Mouse (Mus musculus) layer of hippocampus, postnatal 25 days (tissue): Measurements from ENCODE around the gene Stat4. TPM values are rescaled to one million over a fixed set of nuclear protein-coding genes. Genes with fewer than 3 reads are reported as not detected.

Source experiments
- DNase-seq, 2 experiments: peaks; one replicate each; pipeline ENCODE4 v3.0.0; 2022; ENCODE audit warnings: mixed read lengths in 2 of 2, low spot score in 1 of 2; ENCODE audit errors: extremely low spot score in 1 of 2
- total RNA-seq, 2 experiments: library from RNA; stranded (reverse); gene quantifications; 2 replicates each; pipeline ENCODE4 v1.2.3; 2021

Stat4 gene
- total RNA-seq, 2 experiments from 2014 or later = 0.31 to 0.71 TPM

GRCm38 (mm10) chr1:52088634-52089033, 101.7 kb downstream of the Stat4 start:
- no peak for DNase-seq

GRCm38 (mm10) chr1:52098618-52099232, 111.8 kb downstream of the Stat4 start:
- peak in 1 of 2 experiments; percentile 39 for DNase-seq

DNA sequence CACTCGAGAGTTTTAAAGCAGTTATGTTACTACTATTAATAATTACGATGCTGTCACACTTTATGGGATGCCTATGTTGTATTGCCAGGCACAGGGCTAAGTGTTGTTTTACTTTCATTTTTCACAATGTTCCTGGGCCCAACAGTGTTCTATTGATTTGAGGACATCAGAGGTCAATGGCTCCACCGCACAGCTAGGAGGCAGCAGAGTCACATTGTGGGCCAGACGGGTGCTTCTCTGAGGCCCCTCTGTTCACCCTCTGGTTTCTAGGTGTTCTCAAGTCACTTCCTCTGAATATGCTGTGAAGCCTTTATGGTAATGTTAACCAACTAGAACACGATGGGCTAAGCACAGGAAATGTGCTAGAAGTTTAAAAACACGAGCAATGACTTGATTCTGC, 113.5 kb downstream of the Stat4 start:
- no peak for DNase-seq

DNA sequence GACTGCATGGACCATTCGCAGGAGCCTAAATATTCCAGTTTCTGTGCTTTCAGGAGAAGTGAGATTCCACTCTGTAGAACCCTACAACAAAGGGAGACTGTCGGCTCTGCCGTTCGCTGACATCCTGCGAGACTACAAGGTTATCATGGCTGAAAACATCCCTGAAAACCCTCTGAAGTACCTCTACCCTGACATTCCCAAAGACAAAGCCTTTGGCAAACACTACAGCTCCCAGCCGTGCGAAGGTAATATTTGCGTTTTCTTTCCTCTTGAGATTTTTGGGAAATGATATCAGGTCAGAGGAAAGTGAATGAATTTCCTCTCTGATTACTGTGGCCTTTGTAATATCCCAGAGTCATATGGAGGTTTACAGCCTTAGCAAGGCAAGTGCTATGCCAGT, 115.8 kb downstream of the Stat4 start:
- DNase-seq = no peak

- DNase-seq = no peak
Observed at GRCm38 (mm10) chr1:52107206-52107605, 120.3 kb downstream of the Stat4 start.

DNA sequence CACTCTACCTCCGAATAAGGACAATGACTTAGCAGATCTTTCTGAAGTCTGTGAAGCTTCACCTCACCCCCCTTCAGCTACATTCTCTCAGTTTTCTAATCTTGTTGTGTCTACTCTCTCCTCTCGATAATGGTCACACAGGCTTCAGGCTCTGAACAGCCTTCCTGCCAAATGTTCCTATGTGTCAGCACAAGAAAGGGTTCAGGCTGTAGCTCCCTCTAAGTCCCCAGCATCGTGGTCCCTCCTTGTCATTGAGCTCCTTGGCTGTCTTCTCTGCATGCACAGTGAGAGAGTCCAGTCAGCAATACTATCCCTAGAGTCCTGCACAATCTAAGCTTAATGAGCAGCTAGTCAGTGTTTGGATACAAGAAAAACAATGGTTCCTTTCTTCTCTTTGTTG, 124.3 kb downstream of the Stat4 start:
- DNase-seq = no peak

DNA sequence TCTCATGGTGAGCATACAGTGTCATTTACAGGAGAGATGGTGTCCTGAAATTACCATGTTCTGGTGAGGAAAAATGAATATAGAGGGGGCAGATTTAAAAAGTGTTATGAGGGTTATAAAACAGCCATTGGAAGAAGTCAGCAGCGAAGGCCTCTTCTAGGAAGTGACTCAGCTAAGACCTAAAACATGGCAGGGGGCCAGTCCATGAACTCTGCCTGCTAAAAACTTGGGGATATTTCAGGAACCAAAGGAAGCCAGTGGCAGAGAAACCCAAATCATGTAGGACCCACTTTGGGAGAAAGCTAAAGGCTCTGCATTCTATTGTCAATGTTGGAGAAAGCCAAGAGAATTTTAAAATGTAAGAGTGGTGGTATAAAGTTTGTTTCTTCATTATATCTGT, 125.4 kb downstream of the Stat4 start:
- DNase-seq = no peak

DNA sequence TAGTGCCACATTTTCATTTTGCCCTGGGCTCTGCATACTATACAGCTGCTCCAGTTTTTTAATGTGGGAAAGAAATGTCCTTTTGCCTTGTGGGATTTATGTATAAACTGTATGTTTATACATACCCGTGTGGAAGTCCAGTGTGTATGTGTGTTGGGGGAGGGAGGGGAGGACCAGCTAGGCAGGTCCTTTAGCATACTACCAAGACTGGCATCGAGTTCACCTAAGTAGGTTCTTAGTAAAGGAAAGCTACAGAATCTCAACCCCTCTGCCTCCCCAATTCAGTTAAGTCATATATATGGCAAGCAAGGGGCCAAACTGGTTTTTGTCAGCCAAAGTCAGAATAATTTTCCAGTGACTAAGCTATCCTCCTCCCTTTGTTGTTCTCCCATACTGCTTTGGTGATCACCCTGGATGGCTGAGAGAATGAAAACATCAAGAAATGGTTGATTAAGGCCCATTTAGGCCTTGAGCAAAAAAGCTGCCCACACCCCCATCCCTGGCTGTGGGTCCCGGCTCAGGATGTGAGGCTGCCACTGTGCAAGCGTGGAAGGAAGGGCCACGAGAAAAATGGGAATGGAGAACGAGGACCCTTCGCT, 126.2 kb downstream of the Stat4 start:
- no peak for DNase-seq

DNA sequence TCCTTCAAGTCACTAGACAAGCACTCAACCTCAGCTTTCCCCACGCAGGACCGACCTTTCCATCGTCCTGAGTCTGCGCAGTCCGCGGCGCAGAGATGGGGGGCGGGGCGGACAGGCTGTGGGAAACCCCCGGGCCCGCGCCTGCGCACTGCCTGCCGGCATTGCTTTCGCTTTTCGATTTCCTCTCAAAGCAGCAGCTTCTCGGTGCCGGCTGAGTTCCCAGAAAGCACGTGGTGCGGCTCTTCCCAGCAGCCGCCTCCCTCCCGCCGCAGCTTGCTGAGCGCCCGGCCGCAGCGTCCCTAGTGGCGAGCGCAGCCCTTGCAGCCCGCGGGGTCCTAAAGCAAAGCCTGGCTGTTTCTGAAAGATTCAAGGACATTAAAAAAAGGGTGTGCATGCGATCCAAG, 126.7 kb downstream of the Stat4 start:
- DNase-seq = peak; percentile 99 to 100

DNA sequence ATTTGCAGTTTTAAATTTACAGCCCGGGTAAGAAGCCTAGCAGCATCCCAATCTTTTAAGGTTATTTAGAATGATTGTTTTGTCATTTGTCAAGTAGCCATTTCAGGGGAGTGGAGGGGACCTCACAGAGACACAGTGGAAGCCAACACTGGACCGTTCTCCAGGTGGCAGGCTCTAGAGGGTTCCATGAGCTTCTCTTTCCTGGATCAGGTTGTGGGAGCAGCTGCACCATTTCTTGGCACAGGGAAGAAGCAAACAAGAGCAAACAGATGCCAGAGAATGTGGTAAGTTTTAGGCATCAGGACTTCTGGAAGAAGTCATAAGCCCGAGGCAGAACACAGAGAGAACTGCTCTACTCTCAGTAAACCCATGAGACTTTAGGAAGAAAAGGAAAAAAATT, 129.5 kb downstream of the Stat4 start:
- DNase-seq = no peak

DNA sequence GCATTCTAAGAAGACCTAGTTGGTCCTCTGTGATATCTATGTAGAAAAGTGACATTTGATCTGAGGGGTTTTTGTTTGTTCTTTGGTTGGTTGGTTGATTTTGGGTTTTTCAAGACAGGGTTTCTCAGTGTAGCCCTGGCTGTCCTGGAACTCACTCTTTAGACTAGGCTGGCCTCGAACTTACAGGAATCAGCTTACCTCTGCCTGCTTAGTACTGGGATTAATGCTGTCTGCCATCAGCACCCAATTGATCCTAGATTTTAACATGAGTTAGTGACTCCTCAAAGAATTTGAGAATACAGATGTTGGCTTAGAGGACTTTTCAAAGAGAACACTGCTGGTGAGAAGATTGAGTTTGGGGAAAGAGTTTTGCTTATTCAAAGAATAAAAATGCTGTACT, 130.8 kb downstream of the Stat4 start:
- DNase-seq = no peak

DNA sequence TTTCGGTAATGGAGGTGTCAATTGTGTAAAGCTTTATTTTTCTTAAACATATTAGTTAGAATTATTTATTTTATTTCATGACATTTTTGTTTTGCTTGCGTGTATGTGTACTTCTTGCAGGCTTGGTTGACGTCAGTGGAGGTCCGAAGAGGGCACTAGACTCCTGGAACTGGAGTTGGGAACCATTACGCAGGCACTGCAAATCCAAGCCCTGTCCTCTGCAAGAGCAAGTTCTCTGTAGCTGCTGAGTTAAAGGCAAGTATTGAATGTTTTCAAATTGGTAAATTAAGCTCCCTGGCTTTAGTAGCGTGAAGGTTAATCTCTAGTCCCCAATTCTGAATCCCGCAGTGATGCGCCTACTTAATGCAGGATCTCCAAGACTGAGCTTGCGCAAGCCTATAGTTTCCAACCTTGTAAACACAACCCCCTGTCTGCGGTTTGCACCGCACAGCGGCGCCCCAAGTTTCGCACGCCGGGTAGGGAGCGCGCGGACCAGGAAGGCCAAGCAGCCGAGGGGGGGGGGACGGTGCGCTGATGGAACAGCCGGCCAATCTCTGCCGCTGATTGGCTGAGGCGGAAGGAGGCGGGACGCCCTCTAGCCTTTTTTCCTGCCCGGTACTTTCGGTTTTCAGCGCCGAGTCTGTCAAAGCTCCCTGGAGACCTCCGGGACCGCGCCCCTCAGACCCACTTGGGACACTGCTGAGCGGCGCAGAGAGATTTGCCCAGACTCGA, 132.1 kb downstream of the Stat4 start, which contains the start of gene Stat1:
Gene Stat1 (plus strand): TSS at position 581 of the 732 bp plus-strand sequence.
- DNase-seq = peak; percentile 69

DNA sequence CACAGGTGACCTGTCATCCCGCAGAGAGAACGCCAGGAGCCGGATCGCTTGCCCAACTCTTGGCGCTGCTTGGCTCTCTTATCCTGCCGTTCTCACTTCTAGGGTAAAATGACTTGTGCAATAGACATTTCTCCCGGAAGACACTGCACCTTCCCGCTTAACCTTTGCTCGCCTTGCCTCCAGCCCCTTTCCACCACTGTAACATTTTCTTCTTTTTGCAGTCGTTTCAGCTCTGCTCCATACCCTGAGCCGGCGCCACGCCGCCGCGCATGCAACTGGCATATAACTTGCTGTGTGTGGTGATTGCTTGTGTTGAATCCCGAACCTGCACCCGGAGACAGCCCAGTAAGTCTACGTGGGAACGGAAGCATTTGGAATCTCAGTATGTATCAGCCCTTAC, 132.7 kb downstream of the Stat4 start:
- peak in 1 of 2 experiments; percentile 11 for DNase-seq

DNA sequence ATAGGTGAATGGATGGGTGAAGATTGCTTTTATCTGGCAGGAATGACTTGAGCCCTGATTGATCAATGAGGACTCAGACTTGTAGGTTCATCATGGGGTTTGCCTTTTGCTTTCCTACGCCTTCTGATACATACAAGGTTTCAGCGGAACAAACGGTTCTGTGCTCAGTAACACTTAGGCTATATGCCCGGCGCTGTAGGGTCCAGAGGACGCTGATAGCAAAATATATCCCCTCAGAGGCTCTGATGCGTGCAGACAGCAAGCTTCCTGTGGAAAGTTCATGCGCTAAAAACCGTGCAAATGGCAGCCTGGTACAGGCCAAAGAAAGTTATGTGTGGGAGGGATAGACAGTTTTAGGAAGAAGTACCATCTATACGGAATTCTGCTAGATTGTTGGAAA, 133.2 kb downstream of the Stat4 start:
- no peak for DNase-seq

- no peak for DNase-seq
Observed at GRCm38 (mm10) chr1:52121052-52121451, 134.1 kb downstream of the Stat4 start.

DNA sequence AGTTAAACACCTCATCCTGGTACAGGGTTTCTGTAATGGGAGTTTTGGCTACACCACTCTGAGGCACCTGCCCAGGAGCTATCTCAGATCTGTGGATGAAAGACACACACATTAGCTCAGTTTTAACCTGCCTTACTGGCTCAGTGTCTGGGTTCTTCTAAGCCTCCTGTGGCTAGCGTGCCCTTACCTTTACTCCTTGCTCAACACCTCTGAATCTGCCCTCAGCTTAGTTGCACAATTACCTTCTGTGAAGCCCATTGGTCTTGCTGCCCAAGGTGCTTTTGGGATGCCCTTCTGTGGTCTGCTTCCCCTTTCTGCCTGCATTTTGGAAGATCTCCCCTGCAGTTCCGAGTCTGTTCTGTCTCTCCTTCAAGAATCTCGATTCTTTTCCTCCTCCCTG, 137.9 kb downstream of the Stat4 start:
- no peak for DNase-seq

- DNase-seq = no peak
Observed at GRCm38 (mm10) chr1:52127350-52127749, 140.4 kb downstream of the Stat4 start.

DNA sequence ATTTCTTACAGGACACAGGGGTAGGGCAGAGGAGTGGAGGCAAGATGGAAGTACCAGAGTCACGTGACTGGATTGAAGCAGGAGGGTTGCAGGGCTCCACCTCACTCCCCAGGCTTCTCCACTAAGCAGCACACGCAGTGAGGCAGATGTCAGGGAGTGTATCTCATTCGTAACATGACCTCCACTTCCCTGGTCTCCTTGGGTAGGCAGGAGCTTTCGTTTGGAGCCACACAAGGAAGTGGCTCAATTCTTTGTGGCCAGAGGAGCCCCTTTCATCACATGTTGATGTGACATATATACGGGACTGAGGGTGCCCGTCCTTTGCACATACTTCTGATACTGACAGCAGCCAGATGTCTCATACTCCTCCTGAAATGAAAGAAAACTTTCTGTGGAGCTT, 142.8 kb downstream of the Stat4 start:
- no peak for DNase-seq

DNA sequence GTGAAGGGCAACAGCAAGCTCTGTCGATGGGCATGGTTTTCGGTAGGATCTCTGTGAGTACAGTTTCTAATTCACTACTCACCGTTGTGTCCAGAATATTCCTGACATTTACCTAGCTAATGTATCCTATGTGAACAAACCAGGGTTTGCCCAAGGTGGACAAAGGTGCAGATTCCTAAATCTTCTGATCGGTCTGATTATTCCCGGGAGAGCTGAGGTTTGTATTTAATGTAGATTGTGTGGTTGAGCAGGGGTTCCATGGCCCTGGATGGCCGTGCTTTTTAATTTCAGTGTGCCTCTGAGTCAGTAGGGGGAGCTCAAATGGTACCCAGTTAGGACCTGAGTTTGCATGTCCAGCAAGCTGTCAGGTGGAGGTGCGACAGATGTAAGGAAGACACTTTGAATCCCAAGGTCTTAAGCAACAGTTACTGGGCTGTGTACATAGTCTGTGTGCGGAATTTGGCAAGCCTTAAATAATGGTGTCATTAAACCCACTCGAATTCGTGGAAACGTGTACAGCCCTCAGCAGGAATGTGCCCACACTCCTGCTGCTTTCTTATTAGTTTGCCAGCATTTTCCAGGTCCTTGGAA, 144.9 kb downstream of the Stat4 start:
- DNase-seq = no peak

DNA sequence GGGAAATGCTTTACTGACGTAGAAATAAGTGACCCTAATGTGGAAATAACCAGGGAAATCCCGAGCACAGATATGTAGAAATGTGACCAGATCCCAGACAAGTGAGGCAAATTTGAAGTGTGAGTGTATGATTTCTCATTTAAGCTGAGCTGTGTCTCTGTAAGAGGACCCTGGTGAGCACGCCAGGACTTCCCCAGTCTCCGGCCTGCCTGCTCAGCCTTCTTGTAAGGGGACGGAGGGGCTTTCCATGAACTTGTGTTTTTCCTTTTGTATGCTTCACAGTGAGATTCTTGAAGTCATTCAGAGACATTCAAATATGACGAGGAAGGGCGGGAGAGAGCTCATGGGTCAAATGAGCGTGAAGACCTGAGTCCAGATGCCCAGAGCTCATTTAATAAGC, 146.3 kb downstream of the Stat4 start:
- DNase-seq = no peak

DNA sequence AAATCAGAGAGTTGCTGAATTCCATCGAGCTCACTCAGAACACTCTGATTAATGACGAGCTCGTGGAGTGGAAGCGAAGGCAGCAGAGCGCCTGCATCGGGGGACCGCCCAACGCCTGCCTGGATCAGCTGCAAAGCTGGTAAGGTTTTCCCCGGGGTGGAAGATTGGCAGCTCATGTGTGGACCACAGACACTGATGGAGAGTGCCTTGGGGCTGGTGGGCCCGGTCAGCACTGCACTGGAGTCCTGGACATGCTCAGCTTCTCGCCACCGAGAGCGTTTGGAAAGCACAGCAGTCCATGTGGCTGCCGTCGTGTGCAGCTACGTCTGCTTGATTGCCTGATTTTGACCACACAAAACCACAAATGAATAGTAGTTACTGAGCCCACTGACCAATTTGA, 150.3 kb downstream of the Stat4 start:
- DNase-seq = no peak
